Mouse (Mus musculus) spleen, adult 2 months (tissue): ENCODE measurements around the gene Slc5a8. TPM values are rescaled to one million over a fixed set of nuclear protein-coding genes. Genes with fewer than 3 reads are reported as not detected.

Experiments
- DNase-seq, 2 experiments: peaks; one replicate each; pipeline versions ENCODE4 v3.0.0 to v3.0.0-alpha.2; 2012 to 2021; ENCODE audit warnings: low spot score in 2 of 2, low read depth in 1 of 2
- H3K27ac ChIP-seq: fragments of 200-500 bp; 2 replicates; pipeline ENCODE4 v1.5.1; 2012; ENCODE audit warnings: low read length, inconsistent platforms; ENCODE audit not compliant: insufficient read depth
- H3K27me3 ChIP-seq: fragments of 200-500 bp; 2 replicates; pipeline ENCODE4 v1.6.1; 2012; ENCODE audit warnings: mild to moderate bottlenecking, moderate library complexity, low read length, inconsistent platforms; ENCODE audit not compliant: control insufficient read depth, insufficient read depth
- H3K36me3 ChIP-seq: fragments of 200-500 bp; 2 replicates; pipeline ENCODE4 v1.6.1; 2012; ENCODE audit warnings: mild to moderate bottlenecking, low read length, inconsistent platforms; ENCODE audit not compliant: control insufficient read depth, insufficient read depth
- H3K4me1 ChIP-seq: fragments of 200-500 bp; 2 replicates; pipeline ENCODE4 v1.6.1; 2011; ENCODE audit warnings: inconsistent platforms; ENCODE audit not compliant: control insufficient read depth, insufficient read depth, insufficient read length
- H3K4me3 ChIP-seq: fragments of 200-500 bp; 2 replicates; pipeline ENCODE4 v1.5.1; 2011; ENCODE audit warnings: mild to moderate bottlenecking, inconsistent platforms; ENCODE audit not compliant: insufficient read depth, insufficient read length; ENCODE audit errors: extremely low read depth
- CTCF ChIP-seq: fragments of 200-500 bp; IDR thresholded peaks from 2 replicates; pipeline ENCODE4 v1.5.1; 2011; ENCODE audit warnings: mild to moderate bottlenecking, inconsistent platforms; ENCODE audit not compliant: insufficient read depth, insufficient read length, insufficient replicate concordance; ENCODE audit errors: extremely low read depth
- POLR2A ChIP-seq: fragments of 200-500 bp; IDR thresholded peaks from 2 replicates; pipeline ENCODE4 v1.6.1; 2011; ENCODE audit warnings: low read depth, low read length, inconsistent platforms
- WGBS: fragments of 180-500 bp; shearing (Covaris S2); methylation state at CpG from one replicate; pipeline ENCODE4 v1.1.7; 2018; 5-methylcytosine and 5-hydroxymethylcytosine counted together
- polyA plus RNA-seq: library from polyadenylated mRNA; depleted of rRNA; stranded (reverse); fragments of >200 nt; gene quantifications from 2 replicates; pipeline ENCODE4 v1.2.3, GENCODE M21; 2012; rRNA removed

Gene Slc5a8
- not detected in 2 replicates for polyA plus RNA-seq

GRCm38 (mm10) chr10:88885632-88886090 is at the start of gene Slc5a8:
TSS of gene Slc5a8 (plus strand) at chr10:88885992.
- Histone ChIP-seq H3K4me3 (no peak within 1 kb of the TSS), H3K4me1 (no peaks in the 10 kb centered on the region), H3K27me3 (no peaks in the 10 kb centered on the region), H3K36me3 (no peaks in the 10 kb centered on the region), H3K27ac (no peak within 1 kb of the TSS)
- DNase-seq, result no peak
- WGBS, result 11% methylated on average over 31 of the region's 31 CpGs
- TF ChIP-seq POLR2A (no peak), CTCF (no peak)

- Histone ChIP-seq H3K4me1 (no peaks in the 10 kb centered on the region), H3K27me3 (no peaks in the 10 kb centered on the region), H3K27ac (no peak overlapping the region), H3K36me3 (no peaks in the 10 kb centered on the region), H3K4me3 (no peak overlapping the region)
- 84% methylated on average over 7 of the region's 7 CpGs for WGBS
- DNase-seq, result no peak
- TF ChIP-seq CTCF (no peak), POLR2A (no peak)
These were observed 36.8 kb upstream of the Slc5a8 start for GRCm38 (mm10) chr10:88848876-88849476.

GRCm38 (mm10) chr10:88849976-88850375 is 35.8 kb upstream of the Slc5a8 start:
- no peak for DNase-seq
- Histone ChIP-seq H3K4me3 (no peak overlapping the region), H3K4me1 (no peaks in the 10 kb centered on the region), H3K36me3 (no peaks in the 10 kb centered on the region), H3K27me3 (no peaks in the 10 kb centered on the region), H3K27ac (no peak overlapping the region)
- whole genome bisulfite sequencing, result 90% methylated on average over 4 of the region's 4 CpGs
- TF ChIP-seq POLR2A, result no peak
- TF ChIP-seq CTCF, result no peak

GRCm38 (mm10) chr10:88853326-88853725 is 32.5 kb upstream of the Slc5a8 start:
- H3K4me3 ChIP-seq, result no peak overlapping the region
- no peak overlapping the region for H3K27ac ChIP-seq
- 85% methylated on average over 7 of the region's 7 CpGs for WGBS
- no peak for DNase-seq
- no peaks in the 10 kb centered on the region for H3K27me3 ChIP-seq
- H3K36me3 ChIP-seq, result no peaks in the 10 kb centered on the region
- no peak for TF ChIP-seq POLR2A
- no peak for TF ChIP-seq CTCF
- H3K4me1 ChIP-seq, result no peaks in the 10 kb centered on the region

GRCm38 (mm10) chr10:88860911-88861310 is 24.9 kb upstream of the Slc5a8 start:
- Histone ChIP-seq H3K4me1 (no peaks in the 10 kb centered on the region), H3K4me3 (no peak overlapping the region), H3K27ac (no peak overlapping the region), H3K36me3 (no peaks in the 10 kb centered on the region), H3K27me3 (no peaks in the 10 kb centered on the region)
- TF ChIP-seq CTCF (no peak), POLR2A (no peak)
- WGBS, result 81% methylated on average over 3 of the region's 3 CpGs
- no peak for DNase-seq

GRCm38 (mm10) chr10:88861416-88861815 is 24.4 kb upstream of the Slc5a8 start:
- H3K4me3 ChIP-seq, result no peak overlapping the region
- no peaks in the 10 kb centered on the region for H3K27me3 ChIP-seq
- H3K27ac ChIP-seq, result no peak overlapping the region
- TF ChIP-seq CTCF (no peak), POLR2A (no peak)
- H3K4me1 ChIP-seq, result no peaks in the 10 kb centered on the region
- no peak for DNase-seq
- no peaks in the 10 kb centered on the region for H3K36me3 ChIP-seq

- Histone ChIP-seq H3K36me3 (no peaks in the 10 kb centered on the region), H3K27me3 (no peaks in the 10 kb centered on the region), H3K4me1 (no peaks in the 10 kb centered on the region), H3K27ac (no peak overlapping the region), H3K4me3 (no peak overlapping the region)
- no peak for DNase-seq
- WGBS, result 87% methylated on average over 5 of the region's 5 CpGs
- TF ChIP-seq CTCF, result no peak
- no peak for TF ChIP-seq POLR2A
These were observed 23.5 kb upstream of the Slc5a8 start for GRCm38 (mm10) chr10:88862293-88862692.
